Mouse (Mus musculus): Measurements from ENCODE around the gene Ank2.

- TF ChIP-seq POLR2A (IDR thresholded peaks at IDR 0.05; ENCODE audit: extremely low read depth, insufficient read depth, low read length) (no peak), CTCF (IDR thresholded peaks at IDR 0.05; ENCODE audit: low read depth, low read length) (no peak)
Observed at GRCm38 (mm10) chr3:126923575-126924382, 575.4 kb downstream of the Ank2 start.

Measured in liver, adult 2 months (tissue).